Mouse (Mus musculus) cerebellum, adult 8-10 months (tissue): ENCODE data around the gene Mapkap1.

Experiments
- DNase-seq: peaks from one replicate; pipeline ENCODE4 v3.0.0; 2022

Gene Mapkap1

DNA sequence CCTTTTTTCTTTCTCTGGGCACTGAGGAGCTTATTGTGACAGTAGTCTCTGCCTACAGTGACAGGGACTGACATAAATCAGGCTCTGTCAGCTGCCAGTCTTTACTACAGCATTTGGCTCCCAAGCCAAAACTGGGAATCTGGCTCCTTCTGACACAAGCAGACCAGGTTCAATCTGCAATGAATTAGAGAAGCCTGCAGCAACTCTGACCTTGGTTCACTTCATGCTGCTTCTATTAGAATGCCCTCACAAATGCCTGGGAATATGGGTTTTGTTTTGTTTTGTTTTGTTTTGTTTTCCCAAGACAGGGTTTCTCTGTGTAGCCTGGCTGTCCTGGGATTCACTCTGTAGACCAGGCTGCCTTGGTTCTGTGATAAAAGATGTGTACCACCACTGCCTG is 126.7 kb downstream of the Mapkap1 start:
- no peak for DNase-seq

DNA sequence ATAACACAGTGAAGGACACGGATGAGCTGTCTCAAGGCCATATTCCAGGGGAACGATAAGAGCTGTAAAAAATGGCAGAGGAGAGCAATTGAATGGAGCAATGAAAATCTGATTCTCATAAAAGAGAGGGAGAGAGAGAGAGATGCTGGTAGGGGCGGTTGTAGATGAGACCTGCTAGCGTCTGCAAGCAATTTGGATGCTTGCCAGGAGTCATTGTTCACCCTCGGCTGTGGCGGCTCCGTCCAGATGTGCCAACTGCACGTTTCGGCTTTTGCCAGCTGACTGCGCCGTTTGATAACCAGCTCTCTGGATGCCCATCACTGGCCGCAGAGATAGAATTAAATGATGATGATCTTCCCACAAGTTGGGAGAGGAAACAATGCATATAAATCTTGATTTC is 128.4 kb downstream of the Mapkap1 start:
- DNase-seq, result no peak

- DNase-seq, result no peak
Measured at GRCm38 (mm10) chr2:34537356-34537755, 130.8 kb downstream of the Mapkap1 start.

DNA sequence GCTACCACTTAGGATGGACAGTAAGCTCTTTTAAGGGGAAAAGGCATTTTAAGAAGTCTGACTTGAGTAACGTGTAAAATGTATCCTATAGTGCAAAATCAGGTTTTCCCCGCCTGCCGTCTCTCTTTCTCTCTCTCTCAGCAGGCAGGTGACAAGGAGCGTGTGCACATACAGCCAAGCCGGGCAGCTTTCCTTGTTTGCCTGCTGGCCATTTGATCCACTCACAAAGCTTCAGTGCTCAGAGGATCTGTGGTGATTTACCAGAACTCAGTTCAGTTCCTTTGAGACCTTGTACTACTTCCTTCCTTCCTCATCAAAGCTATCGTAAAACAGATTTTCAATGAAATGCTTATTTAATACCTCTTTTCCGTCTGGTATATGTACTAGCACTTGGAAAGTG is 137.0 kb downstream of the Mapkap1 start:
- no peak for DNase-seq

- no peak for DNase-seq
Measured at GRCm38 (mm10) chr2:34544021-34544420, 137.4 kb downstream of the Mapkap1 start.

- DNase-seq, result no peak
Measured at GRCm38 (mm10) chr2:34544646-34545395, 138.2 kb downstream of the Mapkap1 start.

DNA sequence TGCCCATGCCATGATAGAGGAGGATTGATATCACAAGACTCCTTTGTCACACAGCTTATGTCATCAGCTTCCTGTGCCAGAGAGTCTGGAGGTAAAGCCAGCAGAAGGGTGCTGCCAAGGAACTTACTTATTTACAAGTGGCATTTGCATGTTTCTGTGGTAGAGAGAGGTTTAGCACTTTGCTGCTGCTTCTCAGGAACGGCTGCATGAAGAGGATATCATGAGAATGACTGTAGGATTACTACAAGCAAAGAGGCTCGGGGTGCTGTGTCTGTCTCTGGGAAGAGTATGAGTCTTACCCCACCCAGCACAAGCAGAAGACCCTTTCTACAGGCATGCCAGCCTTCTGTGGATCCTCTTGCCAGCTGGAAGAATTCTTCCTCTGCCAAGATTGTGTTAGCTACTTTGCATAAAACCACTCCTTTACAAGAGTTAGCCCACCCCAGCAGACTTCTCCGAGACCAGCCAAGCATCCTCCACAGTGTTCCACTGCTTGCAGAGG is 139.7 kb downstream of the Mapkap1 start:
- DNase-seq, result no peak

GRCm38 (mm10) chr2:34547516-34547915 is 140.9 kb downstream of the Mapkap1 start:
- DNase-seq, result no peak

GRCm38 (mm10) chr2:34548961-34549360 is 142.4 kb downstream of the Mapkap1 start:
- DNase-seq, result no peak

- no peak for DNase-seq
Measured at GRCm38 (mm10) chr2:34549469-34549868, 142.9 kb downstream of the Mapkap1 start.

GRCm38 (mm10) chr2:34552772-34553171 is 146.2 kb downstream of the Mapkap1 start:
- DNase-seq, result no peak

GRCm38 (mm10) chr2:34553580-34554231 is 147.1 kb downstream of the Mapkap1 start:
- DNase-seq, result no peak

GRCm38 (mm10) chr2:34560146-34560545 is 153.6 kb downstream of the Mapkap1 start:
- DNase-seq, result no peak

GRCm38 (mm10) chr2:34563089-34563694 is 156.6 kb downstream of the Mapkap1 start:
- no peak for DNase-seq

GRCm38 (mm10) chr2:34563865-34564264 is 157.3 kb downstream of the Mapkap1 start:
- no peak for DNase-seq

- DNase-seq, result no peak
Measured at GRCm38 (mm10) chr2:34566146-34566545, 159.6 kb downstream of the Mapkap1 start.

- DNase-seq, result no peak
Measured at GRCm38 (mm10) chr2:34566601-34567000, 160.0 kb downstream of the Mapkap1 start.

GRCm38 (mm10) chr2:34569131-34569530 is 162.6 kb downstream of the Mapkap1 start:
- DNase-seq, result no peak

- DNase-seq, result no peak
Measured at GRCm38 (mm10) chr2:34570378-34570777, 163.8 kb downstream of the Mapkap1 start.

GRCm38 (mm10) chr2:34571096-34571495 is 164.5 kb downstream of the Mapkap1 start:
- DNase-seq, result no peak

GRCm38 (mm10) chr2:34573073-34573472 is 166.5 kb downstream of the Mapkap1 start:
- no peak for DNase-seq

DNA sequence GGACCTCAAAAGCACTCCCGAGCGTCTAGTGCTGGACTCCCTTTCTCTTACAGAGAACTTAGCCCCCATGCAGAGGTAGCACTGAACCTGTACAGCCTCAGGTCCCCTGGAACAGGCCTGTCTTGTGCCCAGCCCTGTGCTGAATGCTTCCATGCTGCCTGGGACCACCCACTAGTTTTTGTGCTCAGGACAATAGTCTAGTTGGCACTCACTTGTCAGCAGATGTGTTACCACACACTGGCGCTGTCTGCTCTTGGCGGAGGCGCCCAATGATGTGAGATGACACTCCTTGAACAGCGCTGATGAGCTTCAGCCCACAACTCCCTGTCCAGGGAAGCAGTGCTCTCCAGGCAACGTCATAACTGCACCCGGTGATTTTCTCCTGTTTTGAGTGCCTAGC is 182.0 kb downstream of the Mapkap1 start:
- DNase-seq, result no peak

DNA sequence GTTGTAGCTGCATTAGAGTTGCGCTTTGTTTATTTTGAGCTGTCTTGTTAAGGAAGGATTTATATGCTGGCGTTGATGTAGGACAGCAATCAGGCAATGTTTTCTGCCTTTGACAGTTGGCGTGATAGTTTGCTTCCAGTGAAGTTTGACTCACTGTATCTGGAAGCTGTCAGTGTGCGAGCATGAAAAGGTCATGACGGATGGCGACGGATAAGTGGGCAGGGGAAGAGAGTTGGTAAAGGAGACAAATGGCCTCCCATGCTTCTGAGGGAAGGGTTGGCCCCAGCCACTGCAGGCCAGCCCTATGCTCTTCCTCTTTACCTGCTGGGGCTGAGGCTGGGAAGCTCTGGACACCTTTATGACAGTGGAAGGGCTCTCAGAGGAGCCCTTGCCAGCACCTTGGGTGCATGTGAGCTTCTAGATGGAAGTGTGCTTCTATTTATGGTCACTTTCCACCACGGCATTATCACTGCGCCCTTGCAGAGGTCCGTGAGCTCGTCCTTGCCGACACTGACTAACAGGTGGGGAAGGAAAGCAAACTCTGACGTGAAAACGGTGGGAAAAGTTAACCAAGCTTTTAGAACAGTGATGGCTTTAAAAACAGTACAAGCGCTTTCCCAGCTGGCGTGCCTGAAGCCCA is 185.3 kb downstream of the Mapkap1 start:
- no peak for DNase-seq
